Mouse (Mus musculus) ES-Bruce4 (cell line): ENCODE results near the gene Msi2.

Source experiments
- EP300 ChIP-seq: IDR thresholded peaks from 2 replicates; pipeline ENCODE4 v1.6.1; 2011; ENCODE audit warnings: low read depth, low read length; ENCODE audit not compliant: insufficient read depth
- POLR2A ChIP-seq: IDR thresholded peaks from one replicate; pipeline ENCODE4 v1.8.1; 2011; ENCODE audit warnings: low read length; ENCODE audit not compliant: insufficient read depth

GRCm38 (mm10) chr11:88313512-88313911, 404.8 kb downstream of the Msi2 start:
- no peak for TF ChIP-seq EP300
- TF ChIP-seq POLR2A, result no peak
